Mouse (Mus musculus) midbrain, embryonic 16.5 days (tissue): ENCODE measurements at regions not wholly inside any gene's neighbourhood (a gene's known extent, or its start where the extent isn't known, plus 50 kb on each side); places are given as distances from the start of the nearest gene placed in this dataset.

ENCODE experiments used
- ATAC-seq: fragments of 200-750 bp; cut with Nextera tagmentation; 2 replicates; pipeline ENCODE4 v1.8.0; 2017; ENCODE audit warnings: moderate TSS enrichment
- H3K27ac ChIP-seq: fragments of 300-500 bp; sonication (generic); 2 replicates; pipeline ENCODE4 v1.5.1; 2014; ENCODE audit warnings: mild to moderate bottlenecking, low read length, mixed read lengths
- H3K27me3 ChIP-seq: fragments of 300-500 bp; sonication (generic); 2 replicates; pipeline ENCODE4 v1.6.1; 2014; ENCODE audit warnings: low read depth, low read length, mixed read lengths; ENCODE audit not compliant: control insufficient read depth, insufficient read depth
- H3K36me3 ChIP-seq: fragments of 300-500 bp; sonication (generic); 2 replicates; pipeline ENCODE4 v1.6.1; 2014; ENCODE audit warnings: mild to moderate bottlenecking, low read length, moderate library complexity, mixed read lengths; ENCODE audit not compliant: control insufficient read depth, insufficient read depth
- H3K4me1 ChIP-seq: fragments of 300-500 bp; sonication (generic); 2 replicates; pipeline ENCODE4 v1.6.1; 2014; ENCODE audit warnings: mild to moderate bottlenecking, low read length, mixed read lengths; ENCODE audit not compliant: control insufficient read depth, insufficient read depth
- H3K4me2 ChIP-seq: fragments of 300-500 bp; sonication (generic); 2 replicates; pipeline ENCODE4 v1.6.1; 2014; ENCODE audit warnings: mild to moderate bottlenecking, low read length, mixed read lengths
- H3K4me3 ChIP-seq: fragments of 300-500 bp; sonication (generic); 2 replicates; pipeline ENCODE4 v1.5.1; 2014; ENCODE audit warnings: low read depth, mild to moderate bottlenecking, low read length, moderate library complexity, mixed read lengths
- H3K9ac ChIP-seq: fragments of 300-500 bp; sonication (generic); 2 replicates; pipeline ENCODE4 v1.6.1; 2014; ENCODE audit warnings: low read depth, low read length, mixed read lengths
- H3K9me3 ChIP-seq: fragments of 300-500 bp; sonication (generic); replicated peaks from 2 replicates; pipeline ENCODE4 v1.6.1; 2014; ENCODE audit warnings: mild to moderate bottlenecking, low read length, mixed read lengths; ENCODE audit not compliant: control insufficient read depth, poor library complexity, severe bottlenecking
- WGBS: fragments of 180-500 bp; shearing (Covaris S2); extraction: QIAGEN DNeasy Blood & Tissue Kit; methylation state at CpG from one replicate; pipeline ENCODE4 v1.1.7; 2014; 5-methylcytosine and 5-hydroxymethylcytosine counted together

- Histone ChIP-seq H3K4me3 (no peak overlapping the region), H3K4me2 (no peak overlapping the region), H3K27ac (no peak overlapping the region), H3K9me3 (no peaks in the 10 kb centered on the region), H3K36me3 (no peaks in the 10 kb centered on the region), H3K4me1 (no peaks in the 10 kb centered on the region; the same call in 1 of the 2 replicates), H3K27me3 (no peaks in the 10 kb centered on the region), H3K9ac (no peak overlapping the region)
- 39% methylated on average over 4 of the region's 4 CpGs for WGBS
- peak; percentile 45; the same call in 1 of the 2 replicates for ATAC-seq
Observed at GRCm38 (mm10) chr17:77593807-77594206, 606.2 kb upstream of the Crim1 start.

DNA sequence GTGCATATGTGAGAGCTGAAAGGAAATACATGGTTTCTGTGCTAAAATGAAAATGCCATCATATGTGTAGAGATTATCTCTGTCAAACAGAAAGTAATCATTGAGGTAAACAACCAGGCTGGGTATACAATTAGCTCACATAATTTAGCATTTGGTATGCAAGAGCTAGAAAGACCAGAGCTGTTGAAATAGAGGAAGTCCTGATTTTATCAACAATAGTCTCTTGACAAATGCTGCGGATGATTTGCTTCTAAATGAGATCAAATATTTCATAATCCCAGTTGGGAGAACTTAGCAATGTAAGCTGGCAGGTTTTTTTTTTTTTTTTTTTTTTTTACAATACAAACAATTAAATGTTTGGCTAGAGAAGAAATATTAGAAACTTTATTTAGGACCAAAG, 603.6 kb upstream of the Crim1 start:
- Histone ChIP-seq H3K27me3 (no peaks in the 10 kb centered on the region), H3K27ac (no peak overlapping the region), H3K4me1 (no peaks in the 10 kb centered on the region; the same call in 1 of the 2 replicates), H3K4me2 (no peak overlapping the region), H3K4me3 (no peak overlapping the region), H3K36me3 (no peaks in the 10 kb centered on the region), H3K9me3 (no peaks in the 10 kb centered on the region), H3K9ac (no peak overlapping the region)
- ATAC-seq = no peak
- WGBS = 80% methylated on average over 1 of the region's 1 CpGs

DNA sequence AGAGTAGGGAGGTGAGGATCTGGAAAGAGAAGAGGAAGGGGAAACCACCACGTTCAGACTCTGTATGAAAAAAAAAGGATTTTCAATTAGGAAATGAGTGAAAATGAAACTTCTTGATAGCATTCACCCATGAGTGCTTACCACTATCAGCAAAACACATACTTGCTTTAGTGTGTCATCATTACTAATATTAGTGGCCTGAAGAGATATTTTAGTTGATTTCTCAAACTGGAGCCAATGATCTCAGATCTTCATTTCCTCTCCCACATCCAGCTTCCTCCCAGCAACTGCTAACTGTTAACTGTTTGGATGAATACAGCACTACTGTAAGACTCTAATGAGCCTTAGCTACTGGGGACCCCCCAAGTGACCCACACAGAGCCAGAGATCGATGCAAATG, 576.6 kb upstream of the Crim1 start:
- Histone ChIP-seq H3K36me3 (no peaks in the 10 kb centered on the region), H3K4me3 (no peak overlapping the region), H3K27me3 (no peaks in the 10 kb centered on the region), H3K27ac (no peak overlapping the region), H3K9me3 (no peaks in the 10 kb centered on the region), H3K4me1 (no peaks in the 10 kb centered on the region), H3K4me2 (no peak overlapping the region), H3K9ac (no peak overlapping the region)
- WGBS = 66% methylated on average over 2 of the region's 2 CpGs
- no peak for ATAC-seq

- Histone ChIP-seq H3K4me1 (no peaks in the 10 kb centered on the region), H3K9me3 (no peaks in the 10 kb centered on the region), H3K27ac (no peak overlapping the region), H3K27me3 (no peaks in the 10 kb centered on the region), H3K4me3 (no peak overlapping the region), H3K9ac (no peak overlapping the region), H3K36me3 (no peaks in the 10 kb centered on the region), H3K4me2 (no peak overlapping the region)
- no peak for ATAC-seq
- 71% methylated on average over 1 of the region's 1 CpGs for WGBS
Observed at GRCm38 (mm10) chr17:77624103-77624502, 575.9 kb upstream of the Crim1 start.

DNA sequence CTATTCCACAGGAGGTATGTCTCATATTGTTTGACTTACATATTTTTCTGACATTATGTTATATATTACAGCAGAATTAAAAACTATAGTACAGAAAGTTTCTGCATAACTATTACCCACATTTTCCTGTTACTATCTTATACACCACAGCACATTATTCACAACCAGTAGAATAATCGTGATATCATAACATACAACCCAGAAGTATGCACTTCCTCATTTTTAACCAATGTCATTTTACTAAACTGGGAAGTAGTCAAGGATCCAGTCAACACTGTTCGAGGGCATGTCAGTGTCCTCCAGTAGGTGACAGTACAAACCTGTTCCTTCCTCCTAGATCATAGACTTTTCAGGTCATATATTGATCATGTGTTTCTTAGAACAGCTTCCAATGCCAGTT, 557.7 kb upstream of the Crim1 start:
- H3K27me3 ChIP-seq = no peaks in the 10 kb centered on the region
- no peak overlapping the region for H3K9ac ChIP-seq
- H3K4me1 ChIP-seq = no peaks in the 10 kb centered on the region
- no peak for ATAC-seq
- H3K4me2 ChIP-seq = no peak overlapping the region
- no peak overlapping the region for H3K27ac ChIP-seq
- no peak overlapping the region for H3K4me3 ChIP-seq
- no peaks in the 10 kb centered on the region for H3K9me3 ChIP-seq
- 87% methylated on average over 2 of the region's 2 CpGs for WGBS
- no peaks in the 10 kb centered on the region for H3K36me3 ChIP-seq

DNA sequence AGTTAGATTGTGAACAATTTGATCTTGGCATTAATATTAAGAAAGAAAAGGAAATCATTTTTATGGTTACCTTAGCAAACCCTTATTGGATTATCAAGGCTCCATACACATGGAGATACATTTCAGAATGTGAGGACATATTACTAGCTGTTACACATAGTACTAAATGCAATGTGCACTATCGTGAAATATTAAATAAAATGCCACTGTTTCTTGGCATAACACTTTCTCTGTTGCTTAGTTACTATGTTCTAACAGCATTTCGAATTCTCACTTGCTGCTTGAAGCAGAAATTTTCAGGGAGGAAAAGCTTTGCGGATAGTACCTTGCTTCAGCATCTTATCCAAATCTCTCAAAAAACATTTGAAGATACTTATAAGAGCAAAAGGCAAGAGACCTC, 551.1 kb upstream of the Crim1 start:
- no peaks in the 10 kb centered on the region for H3K36me3 ChIP-seq
- H3K4me2 ChIP-seq = no peak overlapping the region
- no peaks in the 10 kb centered on the region for H3K4me1 ChIP-seq
- no peak overlapping the region for H3K9ac ChIP-seq
- no peak overlapping the region for H3K4me3 ChIP-seq
- no peaks in the 10 kb centered on the region for H3K27me3 ChIP-seq
- no peaks in the 10 kb centered on the region for H3K9me3 ChIP-seq
- no peak for ATAC-seq
- WGBS = 68% methylated on average over 3 of the region's 3 CpGs
- H3K27ac ChIP-seq = peak overlapping the region; percentile 41; the same call in 1 of the 2 replicates

GRCm38 (mm10) chr17:77651861-77652260, 548.2 kb upstream of the Crim1 start:
- no peak for ATAC-seq
- Histone ChIP-seq H3K27me3 (no peaks in the 10 kb centered on the region), H3K36me3 (no peaks in the 10 kb centered on the region), H3K9ac (no peak overlapping the region), H3K27ac (no peak overlapping the region), H3K4me2 (no peak overlapping the region), H3K4me1 (no peaks in the 10 kb centered on the region), H3K9me3 (no peaks in the 10 kb centered on the region), H3K4me3 (no peak overlapping the region)
